Mouse (Mus musculus): ENCODE data around the gene Nr6a1. TPM values are rescaled to one million over a fixed set of nuclear protein-coding genes. Genes with fewer than 3 reads are reported as not detected.
A peak's percentile ranks its signal among the peaks of the same experiment; 100 is the strongest.

Nr6a1 gene
- 0.74 TPM for polyA plus RNA-seq (2012; fragmentation: generic; extraction: Trizol)
- long read RNA-seq, experiment 1, partial matches to known transcripts = 0 of 1 reads
- long read RNA-seq, experiment 1, other reads (novel, unspliced or antisense) = 1 of 1 reads
- long read RNA-seq, experiment 2, full-length matches to known transcripts = 1 of 2 reads
- long read RNA-seq, experiment 2, partial matches to known transcripts = 1 of 2 reads
- long read RNA-seq, experiment 2, other reads (novel, unspliced or antisense) = 0 of 2 reads

DNA sequence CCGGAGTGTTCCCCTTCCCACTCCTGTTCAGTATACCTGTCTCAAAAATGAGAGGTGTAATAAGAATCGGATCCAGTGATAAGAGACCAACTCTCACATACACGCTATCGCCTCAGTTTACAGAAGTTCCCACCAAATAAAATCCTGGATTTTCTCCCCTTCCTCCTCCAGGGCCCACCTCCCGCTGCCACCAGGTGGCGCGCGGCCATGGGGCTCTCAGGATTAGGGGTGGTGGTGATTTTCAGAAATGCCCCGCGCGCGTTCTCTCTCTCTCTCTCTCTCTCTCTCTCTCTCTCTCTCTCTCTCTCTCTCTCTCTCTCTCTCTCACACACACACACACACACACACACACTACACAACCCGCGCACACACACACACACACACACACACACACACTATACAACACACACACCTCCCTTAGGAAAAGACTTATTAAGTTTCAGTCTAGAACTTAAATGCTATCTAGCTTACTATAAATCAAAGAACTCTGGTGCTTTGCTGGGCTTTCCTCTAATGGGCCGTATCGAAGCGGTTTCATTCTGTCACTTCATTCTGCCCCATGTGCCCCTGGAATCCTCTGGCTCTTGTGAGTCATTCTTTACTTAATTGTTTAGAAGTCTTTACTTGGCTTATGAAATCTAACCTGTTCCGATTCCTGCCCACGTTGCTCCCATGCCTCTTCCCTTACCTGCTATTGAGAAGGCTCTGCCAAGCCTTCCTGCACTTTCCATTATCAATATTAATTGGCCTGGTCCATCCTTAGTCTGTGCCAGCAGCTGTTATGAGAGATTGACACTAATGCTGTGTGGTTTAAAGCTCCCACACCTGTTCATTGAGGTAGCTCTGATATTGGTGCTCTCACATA, at the start of gene Nr6a1:
Nr6a1 (minus strand) TSS at position 574 of the 865 bp plus-strand sequence.
- Histone ChIP-seq H3K79me3 (ENCODE audit: low read depth) (peaks cover 9% of the 10 kb centered on the region), H3K79me2 (ENCODE audit: control insufficient read depth, insufficient read depth) (peaks cover 36% of the 10 kb centered on the region), H3K4me3 (ENCODE audit: insufficient read depth, poor library complexity, severe bottlenecking) (peak within 1 kb of the TSS; percentile 31), H3K36me3 (ENCODE audit: control insufficient read depth, insufficient read depth) (no peaks in the 10 kb centered on the region), H3ac (ENCODE audit: control insufficient read depth, insufficient read length, low read depth) (no peak within 1 kb of the TSS), H3K27me3 (ENCODE audit: control insufficient read depth, insufficient read depth, insufficient read length) (no peaks in the 10 kb centered on the region)
- TF ChIP-seq MYOD1 (IDR thresholded peaks at IDR 0.05; ENCODE audit: control insufficient read depth, insufficient read length, low read depth) (no peak), CEBPB (IDR thresholded peaks at IDR 0.05; ENCODE audit: low read depth) (no peak), MYOG (IDR thresholded peaks at IDR 0.05; ENCODE audit: control insufficient read depth, extremely low read depth, insufficient read length) (no peak), MAX (IDR thresholded peaks at IDR 0.05) (peak; percentile 22), USF1 (IDR thresholded peaks at IDR 0.05; ENCODE audit: low read depth) (no peak), FOSL1 (IDR thresholded peaks at IDR 0.05; ENCODE audit: insufficient read depth, low read length, poor library complexity, severe bottlenecking) (no peak), CTCF (IDR thresholded peaks at IDR 0.05; ENCODE audit: control insufficient read depth, insufficient read depth, insufficient read length) (peak; percentile 86)

DNA sequence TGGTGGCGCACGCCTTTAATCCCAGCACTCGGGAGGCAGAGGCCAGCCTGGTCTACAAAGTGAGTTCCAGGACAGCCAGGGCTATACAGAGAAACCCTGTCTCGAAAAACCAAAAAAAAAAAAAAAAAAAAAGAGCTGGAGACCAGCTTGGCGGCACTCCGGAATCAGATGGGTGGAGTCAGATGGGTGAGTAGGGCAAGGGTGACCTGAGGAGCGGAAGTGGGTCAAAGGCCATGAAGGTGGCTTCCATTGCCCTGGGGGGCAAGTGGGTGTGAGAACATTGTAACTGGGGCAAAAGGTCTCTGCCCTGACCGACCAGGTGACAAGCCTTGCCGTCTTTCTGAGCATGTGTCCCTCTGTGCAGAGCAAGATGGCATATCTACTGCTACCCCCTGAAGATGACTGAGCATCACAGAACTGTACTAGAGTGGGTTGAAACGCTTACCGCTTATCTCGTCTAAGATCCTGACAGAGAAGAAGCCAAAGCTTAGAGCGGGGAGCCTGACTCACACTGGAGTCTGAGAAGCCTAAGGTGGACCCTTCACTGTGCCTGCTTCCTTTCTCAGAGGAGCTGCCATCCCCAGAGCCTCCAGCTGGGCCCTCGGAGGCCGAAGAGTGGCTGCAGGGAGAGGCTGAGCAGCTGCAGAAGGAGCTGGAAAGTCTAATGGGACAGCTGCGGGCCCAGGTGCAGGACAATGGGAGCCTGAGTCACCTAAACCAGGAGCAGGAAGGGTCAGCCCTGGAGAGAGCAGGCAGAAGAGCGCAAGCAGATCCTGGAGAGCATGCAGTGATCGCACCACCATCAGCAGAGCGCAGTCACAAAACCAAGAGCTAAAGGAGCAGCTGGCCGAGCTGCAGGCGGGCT, 48.7 kb upstream of the Nr6a1 start:
- H3K79me3 ChIP-seq (ENCODE audit: low read depth) = no peaks in the 10 kb centered on the region
- H3K27me3 ChIP-seq (ENCODE audit: control insufficient read depth, insufficient read depth, insufficient read length) = no peaks in the 10 kb centered on the region
- no peaks in the 10 kb centered on the region for H3K36me3 ChIP-seq (ENCODE audit: control insufficient read depth, insufficient read depth)
- no peak overlapping the region for H3ac ChIP-seq (ENCODE audit: control insufficient read depth, insufficient read length, low read depth)
- TF ChIP-seq USF1 (IDR thresholded peaks at IDR 0.05; ENCODE audit: low read depth) (no peak), MYOG (IDR thresholded peaks at IDR 0.05; ENCODE audit: control insufficient read depth, extremely low read depth, insufficient read length) (no peak), MAX (IDR thresholded peaks at IDR 0.05) (no peak), MYOD1 (IDR thresholded peaks at IDR 0.05; ENCODE audit: control insufficient read depth, insufficient read length, low read depth) (no peak), FOSL1 (IDR thresholded peaks at IDR 0.05; ENCODE audit: insufficient read depth, low read length, poor library complexity, severe bottlenecking) (no peak), CTCF (IDR thresholded peaks at IDR 0.05; ENCODE audit: control insufficient read depth, insufficient read depth, insufficient read length) (no peak), CEBPB (IDR thresholded peaks at IDR 0.05; ENCODE audit: low read depth) (no peak)
- H3K4me3 ChIP-seq (ENCODE audit: insufficient read depth, poor library complexity, severe bottlenecking) = no peak overlapping the region
- H3K79me2 ChIP-seq (ENCODE audit: control insufficient read depth, insufficient read depth) = no peaks in the 10 kb centered on the region

DNA sequence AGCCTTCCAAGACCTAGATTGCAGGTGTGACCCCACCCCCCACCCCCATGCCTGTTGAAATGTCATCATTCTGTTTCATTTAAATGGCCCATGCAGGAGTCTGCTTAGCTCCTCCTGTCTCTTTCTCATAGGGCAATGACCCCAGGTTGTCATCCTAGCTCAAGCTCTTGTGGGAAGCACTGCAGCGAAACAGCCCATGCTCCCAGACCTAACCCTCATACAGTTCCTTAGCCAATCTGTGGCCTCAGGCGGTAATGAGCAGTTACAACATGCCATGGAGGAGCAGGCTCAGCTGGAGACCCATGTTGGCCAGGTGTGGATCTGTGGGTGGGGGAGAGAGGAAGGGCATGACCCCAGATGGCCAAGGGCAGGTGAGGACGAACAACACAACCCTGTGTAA, 47.7 kb upstream of the Nr6a1 start:
- no peak overlapping the region for H3ac ChIP-seq (ENCODE audit: control insufficient read depth, insufficient read length, low read depth)
- H3K36me3 ChIP-seq (ENCODE audit: control insufficient read depth, insufficient read depth) = no peaks in the 10 kb centered on the region
- no peaks in the 10 kb centered on the region for H3K79me3 ChIP-seq (ENCODE audit: low read depth)
- TF ChIP-seq CEBPB (IDR thresholded peaks at IDR 0.05; ENCODE audit: low read depth) = no peak
- no peak for TF ChIP-seq FOSL1 (IDR thresholded peaks at IDR 0.05; ENCODE audit: insufficient read depth, low read length, poor library complexity, severe bottlenecking)
- TF ChIP-seq MAX (IDR thresholded peaks at IDR 0.05) = no peak
- TF ChIP-seq CTCF (IDR thresholded peaks at IDR 0.05; ENCODE audit: control insufficient read depth, insufficient read depth, insufficient read length) = no peak
- TF ChIP-seq MYOD1 (IDR thresholded peaks at IDR 0.05; ENCODE audit: control insufficient read depth, insufficient read length, low read depth) = no peak
- TF ChIP-seq MYOG (IDR thresholded peaks at IDR 0.05; ENCODE audit: control insufficient read depth, extremely low read depth, insufficient read length) = no peak
- TF ChIP-seq USF1 (IDR thresholded peaks at IDR 0.05; ENCODE audit: low read depth) = no peak
- no peak overlapping the region for H3K4me3 ChIP-seq (ENCODE audit: insufficient read depth, poor library complexity, severe bottlenecking)
- no peaks in the 10 kb centered on the region for H3K79me2 ChIP-seq (ENCODE audit: control insufficient read depth, insufficient read depth)
- H3K27me3 ChIP-seq (ENCODE audit: control insufficient read depth, insufficient read depth, insufficient read length) = no peaks in the 10 kb centered on the region

DNA sequence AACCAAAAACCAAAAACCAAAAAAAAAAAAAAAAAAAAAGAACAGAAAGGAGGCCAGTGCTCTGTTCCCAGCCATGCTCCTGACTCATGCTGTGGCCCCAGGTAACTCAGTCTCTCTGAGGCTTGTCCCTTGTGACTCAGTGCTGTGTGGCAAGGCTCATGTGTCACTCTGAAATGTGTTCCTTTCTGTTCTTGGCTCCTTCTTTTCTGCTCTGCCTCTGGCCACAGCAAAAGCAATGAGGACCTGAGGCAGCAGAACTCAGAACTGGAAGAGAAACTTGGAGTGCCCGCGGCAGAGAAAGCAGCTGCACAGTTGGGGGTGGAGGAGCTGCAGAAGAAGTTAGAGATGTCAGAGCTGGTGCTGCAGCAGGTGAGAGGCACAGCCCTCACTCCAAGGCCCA, 46.7 kb upstream of the Nr6a1 start:
- no peak overlapping the region for H3ac ChIP-seq (ENCODE audit: control insufficient read depth, insufficient read length, low read depth)
- no peak overlapping the region for H3K4me3 ChIP-seq (ENCODE audit: insufficient read depth, poor library complexity, severe bottlenecking)
- no peaks in the 10 kb centered on the region for H3K27me3 ChIP-seq (ENCODE audit: control insufficient read depth, insufficient read depth, insufficient read length)
- no peaks in the 10 kb centered on the region for H3K79me3 ChIP-seq (ENCODE audit: low read depth)
- no peaks in the 10 kb centered on the region for H3K36me3 ChIP-seq (ENCODE audit: control insufficient read depth, insufficient read depth)
- TF ChIP-seq MYOG (IDR thresholded peaks at IDR 0.05; ENCODE audit: control insufficient read depth, extremely low read depth, insufficient read length) (no peak), FOSL1 (IDR thresholded peaks at IDR 0.05; ENCODE audit: insufficient read depth, low read length, poor library complexity, severe bottlenecking) (peak; percentile 55), CTCF (IDR thresholded peaks at IDR 0.05; ENCODE audit: control insufficient read depth, insufficient read depth, insufficient read length) (no peak), CEBPB (IDR thresholded peaks at IDR 0.05; ENCODE audit: low read depth) (peak; percentile 68)
- no peaks in the 10 kb centered on the region for H3K79me2 ChIP-seq (ENCODE audit: control insufficient read depth, insufficient read depth)

DNA sequence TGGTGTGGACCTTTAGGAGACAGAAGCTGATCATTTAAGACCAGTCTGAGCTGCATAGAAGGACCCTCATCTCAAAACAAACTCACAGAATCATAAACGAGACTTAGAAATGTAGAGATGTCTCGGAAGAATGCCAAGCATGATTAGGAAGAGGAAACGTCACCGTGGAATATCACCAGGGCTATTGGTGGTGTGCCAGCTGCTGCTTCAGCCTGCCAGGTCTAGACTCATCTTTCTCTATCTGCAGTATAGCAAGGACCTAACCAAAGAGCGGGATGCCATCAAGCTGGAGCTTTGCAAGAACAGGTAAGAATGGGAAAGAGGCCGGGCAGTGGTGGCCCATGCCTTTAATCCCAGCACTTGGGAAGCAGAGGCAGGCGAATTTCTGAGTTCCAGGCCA, 46.2 kb upstream of the Nr6a1 start:
- Histone ChIP-seq H3K27me3 (ENCODE audit: control insufficient read depth, insufficient read depth, insufficient read length) (no peaks in the 10 kb centered on the region), H3K36me3 (ENCODE audit: control insufficient read depth, insufficient read depth) (no peaks in the 10 kb centered on the region), H3K79me2 (ENCODE audit: control insufficient read depth, insufficient read depth) (no peaks in the 10 kb centered on the region), H3K79me3 (ENCODE audit: low read depth) (no peaks in the 10 kb centered on the region), H3ac (ENCODE audit: control insufficient read depth, insufficient read length, low read depth) (no peak overlapping the region), H3K4me3 (ENCODE audit: insufficient read depth, poor library complexity, severe bottlenecking) (no peak overlapping the region)
- TF ChIP-seq CEBPB (IDR thresholded peaks at IDR 0.05; ENCODE audit: low read depth) (no peak), MYOD1 (IDR thresholded peaks at IDR 0.05; ENCODE audit: control insufficient read depth, insufficient read length, low read depth) (no peak), FOSL1 (IDR thresholded peaks at IDR 0.05; ENCODE audit: insufficient read depth, low read length, poor library complexity, severe bottlenecking) (no peak)
